Mouse (Mus musculus) hindbrain, embryonic 11.5 days (tissue): ENCODE data around the gene Apol7e. TPM values are rescaled to one million over a fixed set of nuclear protein-coding genes. Genes with fewer than 3 reads are reported as not detected.

Source experiments
- ATAC-seq: fragments of 200-750 bp; cut with Nextera tagmentation; 2 replicates; pipeline ENCODE4 v1.8.0; 2017; ENCODE audit warnings: mild to moderate bottlenecking, moderate TSS enrichment, moderate library complexity; ENCODE audit not compliant: low FRiP score
- DNase-seq: peaks from one replicate; pipeline ENCODE4 v3.0.0-alpha.2; 2015; ENCODE audit warnings: low spot score
- H3K27ac ChIP-seq: fragments of 300-500 bp; sonication (generic); 2 replicates; pipeline ENCODE4 v1.5.1; 2014; ENCODE audit warnings: mild to moderate bottlenecking, low read depth, low read length
- H3K27me3 ChIP-seq: fragments of 300-500 bp; sonication (generic); 2 replicates; pipeline ENCODE4 v1.6.1; 2014; ENCODE audit warnings: mild to moderate bottlenecking, low read length, moderate library complexity, mixed read lengths; ENCODE audit not compliant: control insufficient read depth, insufficient read depth
- H3K36me3 ChIP-seq: fragments of 300-500 bp; sonication (generic); 2 replicates; pipeline ENCODE4 v1.6.1; 2014; ENCODE audit warnings: mild to moderate bottlenecking, low read length, moderate library complexity, mixed read lengths; ENCODE audit not compliant: control insufficient read depth, insufficient read depth
- H3K4me1 ChIP-seq: fragments of 300-500 bp; sonication (generic); replicated peaks from 2 replicates; pipeline ENCODE4 v1.6.1; 2014; ENCODE audit warnings: low read length, mixed read lengths; ENCODE audit not compliant: control insufficient read depth, insufficient read depth
- H3K4me2 ChIP-seq: fragments of 300-500 bp; sonication (generic); replicated peaks from 2 replicates; pipeline ENCODE4 v1.6.1; 2014; ENCODE audit warnings: mild to moderate bottlenecking, low read depth, low read length
- H3K4me3 ChIP-seq: fragments of 300-500 bp; sonication (generic); 2 replicates; pipeline ENCODE4 v1.5.1; 2014; ENCODE audit warnings: low read depth, low read length
- H3K9ac ChIP-seq: fragments of 300-500 bp; sonication (generic); 2 replicates; pipeline ENCODE4 v1.6.1; 2014; ENCODE audit warnings: low read depth, low read length
- H3K9me3 ChIP-seq: fragments of 300-500 bp; sonication (generic); 2 replicates; pipeline ENCODE4 v1.6.1; 2016; ENCODE audit warnings: low read length; ENCODE audit not compliant: control insufficient read depth
- WGBS: fragments of 180-500 bp; shearing (Covaris S2); extraction: QIAGEN DNeasy Blood & Tissue Kit; methylation state at CpG from one replicate; pipeline ENCODE4 v1.1.7; 2014; 5-methylcytosine and 5-hydroxymethylcytosine counted together
- polyA plus RNA-seq: library from polyadenylated mRNA; unstranded; fragments of >200 nt; fragmentation: Nextera tagmentation; extraction: Ambion mirVana; gene quantifications from 2 replicates; pipeline ENCODE4 v1.2.1, GENCODE M21; 2014

Apol7e gene
- polyA plus RNA-seq, 1 experiment from 2014 or later, result not detected

GRCm38 (mm10) chr15:77761561-77762380 is 63.1 kb downstream of the Apol7e start:
- Histone ChIP-seq H3K27me3 (no peaks in the 10 kb centered on the region), H3K4me1 (0 out of 2 replicates have a peak, but pooled peaks cover 2% of the 10 kb centered on the region), H3K4me2 (no peak overlapping the region), H3K36me3 (peaks cover 9% of the 10 kb centered on the region), H3K27ac (no peak overlapping the region), H3K4me3 (no peak overlapping the region), H3K9me3 (no peaks in the 10 kb centered on the region), H3K9ac (no peak overlapping the region)
- WGBS, result 80% methylated on average over 22 of the region's 22 CpGs
- ATAC-seq (no peak), DNase-seq (peak; percentile 57)

GRCm38 (mm10) chr15:77763050-77763449 is 64.4 kb downstream of the Apol7e start:
- WGBS, result 92% methylated on average over 16 of the region's 16 CpGs
- no peaks in the 10 kb centered on the region for H3K4me1 ChIP-seq
- H3K4me2 ChIP-seq, result no peak overlapping the region
- peaks cover 13% of the 10 kb centered on the region for H3K36me3 ChIP-seq
- H3K27me3 ChIP-seq, result no peaks in the 10 kb centered on the region
- DNase-seq (no peak), ATAC-seq (no peak)
- no peaks in the 10 kb centered on the region for H3K9me3 ChIP-seq
- H3K27ac ChIP-seq, result no peak overlapping the region
- no peak overlapping the region for H3K4me3 ChIP-seq
- H3K9ac ChIP-seq, result no peak overlapping the region

GRCm38 (mm10) chr15:77763702-77764101 is 65.0 kb downstream of the Apol7e start:
- peaks cover 17% of the 10 kb centered on the region for H3K36me3 ChIP-seq
- no peak overlapping the region for H3K4me3 ChIP-seq
- H3K27me3 ChIP-seq, result no peaks in the 10 kb centered on the region
- DNase-seq, result no peak
- H3K4me1 ChIP-seq, result no peaks in the 10 kb centered on the region
- no peak overlapping the region for H3K4me2 ChIP-seq
- ATAC-seq, result no peak
- 97% methylated on average over 11 of the region's 11 CpGs for WGBS
- no peak overlapping the region for H3K27ac ChIP-seq
- no peak overlapping the region for H3K9ac ChIP-seq
- no peaks in the 10 kb centered on the region for H3K9me3 ChIP-seq

- Histone ChIP-seq H3K36me3 (peaks cover 24% of the 10 kb centered on the region), H3K4me1 (no peaks in the 10 kb centered on the region), H3K9ac (no peak overlapping the region), H3K4me3 (no peak overlapping the region), H3K27ac (no peak overlapping the region), H3K27me3 (no peaks in the 10 kb centered on the region), H3K9me3 (no peaks in the 10 kb centered on the region), H3K4me2 (no peak overlapping the region)
- no peak for ATAC-seq
- 90% methylated on average over 13 of the region's 13 CpGs for WGBS
- no peak for DNase-seq
These were observed 65.8 kb downstream of the Apol7e start for GRCm38 (mm10) chr15:77764391-77765006.

GRCm38 (mm10) chr15:77765484-77766093 is 66.9 kb downstream of the Apol7e start:
- Histone ChIP-seq H3K27me3 (no peaks in the 10 kb centered on the region), H3K4me1 (no peaks in the 10 kb centered on the region), H3K27ac (no peak overlapping the region), H3K4me2 (no peak overlapping the region), H3K36me3 (peaks cover 25% of the 10 kb centered on the region), H3K9ac (no peak overlapping the region), H3K4me3 (no peak overlapping the region), H3K9me3 (no peaks in the 10 kb centered on the region)
- WGBS, result 96% methylated on average over 16 of the region's 16 CpGs
- no peak for DNase-seq
- no peak for ATAC-seq

- H3K9me3 ChIP-seq, result no peaks in the 10 kb centered on the region
- H3K4me2 ChIP-seq, result no peak overlapping the region
- no peak for DNase-seq
- H3K27me3 ChIP-seq, result no peaks in the 10 kb centered on the region
- H3K27ac ChIP-seq, result no peak overlapping the region
- 92% methylated on average over 11 of the region's 11 CpGs for WGBS
- ATAC-seq, result no peak
- H3K4me3 ChIP-seq, result no peak overlapping the region
- no peak overlapping the region for H3K9ac ChIP-seq
- H3K36me3 ChIP-seq, result peaks cover 27% of the 10 kb centered on the region
- H3K4me1 ChIP-seq, result no peaks in the 10 kb centered on the region
These were observed 68.3 kb downstream of the Apol7e start for GRCm38 (mm10) chr15:77766981-77767380.

Other genes with a start within 250 kb of the Apol7e start
- gene Apol10a, start 221.8 kb upstream of the Apol7e start, polyA plus RNA-seq, result not detected in 2 replicates
- not detected in 2 replicates for gene Apol11a, start 190.6 kb upstream of the Apol7e start, polyA plus RNA-seq
- not detected in 2 replicates for gene Apol7c, start 165.5 kb upstream of the Apol7e start, polyA plus RNA-seq
- not detected in 2 replicates for gene 1700025B11Rik, start 137.0 kb upstream of the Apol7e start, polyA plus RNA-seq
- 0.10 TPM in 1 of 2 replicates, not detected in the other for gene Apol10b, start 102.7 kb upstream of the Apol7e start, polyA plus RNA-seq
- gene Gm36245, start 99.6 kb upstream of the Apol7e start, polyA plus RNA-seq, result not detected in 2 replicates
- not detected in 2 replicates for gene Apol11b, start 55.6 kb upstream of the Apol7e start, polyA plus RNA-seq
- gene Apol9b, start 30.2 kb downstream of the Apol7e start, polyA plus RNA-seq, result not detected in 2 replicates
- 0.06 and 0.20 TPM in 2 replicates for gene Apol8, start 58.1 kb downstream of the Apol7e start, polyA plus RNA-seq
- 20.7 and 29.8 TPM in 2 replicates for gene Myh9, start 143.3 kb downstream of the Apol7e start, polyA plus RNA-seq
- 251 and 253 TPM in 2 replicates for gene Txn2, start 230.1 kb downstream of the Apol7e start, polyA plus RNA-seq